Mouse (Mus musculus): ENCODE data around the gene Slc24a4. TPM values are rescaled to one million over a fixed set of nuclear protein-coding genes. Genes with fewer than 3 reads are reported as not detected.

Gene Slc24a4
- total RNA-seq, 2 experiments from 2014 or later: not detected

- DNase-seq (ENCODE audit: low spot score): no peak
Observed at GRCm38 (mm10) chr12:102285318-102285717, 156.8 kb downstream of the Slc24a4 start.

- no peak for DNase-seq (ENCODE audit: low spot score)
Observed at GRCm38 (mm10) chr12:102285779-102286178, 157.2 kb downstream of the Slc24a4 start.

GRCm38 (mm10) chr12:102286681-102287414 lies 158.3 kb downstream of the Slc24a4 start:
- DNase-seq (ENCODE audit: low spot score): peak; percentile 55

- DNase-seq (ENCODE audit: low spot score): no peak
Observed at GRCm38 (mm10) chr12:102287904-102288602, 159.5 kb downstream of the Slc24a4 start.

GRCm38 (mm10) chr12:102288846-102289245 lies 160.3 kb downstream of the Slc24a4 start:
- no peak for DNase-seq (ENCODE audit: low spot score)

GRCm38 (mm10) chr12:102289568-102289967 lies 161.0 kb downstream of the Slc24a4 start:
- no peak for DNase-seq (ENCODE audit: low spot score)

GRCm38 (mm10) chr12:102290662-102291061 lies 162.1 kb downstream of the Slc24a4 start:
- DNase-seq (ENCODE audit: low spot score): no peak

GRCm38 (mm10) chr12:102291686-102292085 lies 163.2 kb downstream of the Slc24a4 start:
- no peak for DNase-seq (ENCODE audit: low spot score)

- DNase-seq (ENCODE audit: low spot score): no peak
Observed at GRCm38 (mm10) chr12:102292501-102293215, 164.1 kb downstream of the Slc24a4 start.

GRCm38 (mm10) chr12:102294634-102295033 lies 166.1 kb downstream of the Slc24a4 start:
- DNase-seq (ENCODE audit: low spot score): no peak

GRCm38 (mm10) chr12:102295230-102295629 lies 166.7 kb downstream of the Slc24a4 start:
- DNase-seq (ENCODE audit: low spot score): no peak

- no peak for DNase-seq (ENCODE audit: low spot score)
Observed at GRCm38 (mm10) chr12:102295662-102296061, 167.1 kb downstream of the Slc24a4 start.

GRCm38 (mm10) chr12:102296361-102296760 lies 167.8 kb downstream of the Slc24a4 start:
- no peak for DNase-seq (ENCODE audit: low spot score)

GRCm38 (mm10) chr12:102296967-102297366 lies 168.4 kb downstream of the Slc24a4 start:
- DNase-seq (ENCODE audit: low spot score): no peak

GRCm38 (mm10) chr12:102299209-102299608 lies 170.7 kb downstream of the Slc24a4 start:
- DNase-seq (ENCODE audit: low spot score): no peak

- DNase-seq (ENCODE audit: low spot score): no peak
Observed at GRCm38 (mm10) chr12:102301585-102301984, 173.1 kb downstream of the Slc24a4 start.

- no peak for DNase-seq (ENCODE audit: low spot score)
Observed at GRCm38 (mm10) chr12:102302322-102302721, 173.8 kb downstream of the Slc24a4 start.

GRCm38 (mm10) chr12:102302831-102303351 lies 174.4 kb downstream of the Slc24a4 start:
- DNase-seq (ENCODE audit: low spot score): peak; percentile 72

- no peak for DNase-seq (ENCODE audit: low spot score)
Observed at GRCm38 (mm10) chr12:102303867-102304266, 175.3 kb downstream of the Slc24a4 start.

GRCm38 (mm10) chr12:102305069-102305836 lies 176.7 kb downstream of the Slc24a4 start:
- DNase-seq (ENCODE audit: low spot score): no peak

- DNase-seq (ENCODE audit: low spot score): no peak
Observed at GRCm38 (mm10) chr12:102308001-102308456, 179.5 kb downstream of the Slc24a4 start.
